Mouse (Mus musculus): ENCODE data around the gene Stambpl1. TPM values are rescaled to one million over a fixed set of nuclear protein-coding genes. Genes with fewer than 3 reads are reported as not detected.

The Stambpl1 gene
- polyA plus RNA-seq, 1 experiment: 5.0 TPM

DNA sequence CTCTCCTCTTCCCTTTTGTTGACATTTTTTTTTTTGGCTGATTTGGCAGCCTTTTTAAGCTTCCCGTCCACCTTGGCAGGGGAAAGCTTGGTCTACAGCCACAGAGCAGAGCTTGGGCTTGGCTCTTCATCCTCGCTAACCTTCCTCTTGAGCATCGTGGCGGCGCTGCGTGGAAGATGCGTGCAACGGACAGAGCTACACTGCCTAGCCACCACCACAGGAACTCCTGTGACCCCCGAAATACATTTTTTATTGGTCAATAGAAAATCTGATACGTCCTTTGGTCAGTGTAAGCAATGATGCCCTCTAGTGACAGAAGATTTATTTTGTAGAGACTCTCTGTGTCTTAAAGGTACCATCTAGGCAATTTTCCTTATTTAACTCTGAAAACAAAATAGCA lies 92.4 kb downstream of the Stambpl1 start:
- no peak for DNase-seq (ENCODE audit: low read depth)

DNA sequence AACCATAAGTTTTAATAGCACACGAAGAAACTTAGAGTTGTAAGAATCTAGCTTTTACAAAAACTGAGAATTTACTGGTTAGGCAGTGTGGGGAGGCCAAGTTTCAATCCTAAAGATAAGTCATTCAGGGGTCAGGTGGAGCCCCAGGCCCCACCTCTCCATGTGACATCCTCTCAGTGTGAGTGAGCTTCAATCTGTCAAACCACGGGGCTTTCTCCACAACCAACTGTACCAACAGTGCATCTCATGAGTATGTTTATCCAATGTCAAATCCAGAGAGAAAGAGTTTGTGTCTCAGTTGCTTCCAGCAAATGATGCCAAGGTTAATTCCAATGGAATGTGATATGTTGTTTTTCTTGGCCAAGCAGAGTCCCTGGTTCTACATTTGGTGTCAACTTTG lies 92.8 kb downstream of the Stambpl1 start:
- DNase-seq (ENCODE audit: low read depth): no peak

DNA sequence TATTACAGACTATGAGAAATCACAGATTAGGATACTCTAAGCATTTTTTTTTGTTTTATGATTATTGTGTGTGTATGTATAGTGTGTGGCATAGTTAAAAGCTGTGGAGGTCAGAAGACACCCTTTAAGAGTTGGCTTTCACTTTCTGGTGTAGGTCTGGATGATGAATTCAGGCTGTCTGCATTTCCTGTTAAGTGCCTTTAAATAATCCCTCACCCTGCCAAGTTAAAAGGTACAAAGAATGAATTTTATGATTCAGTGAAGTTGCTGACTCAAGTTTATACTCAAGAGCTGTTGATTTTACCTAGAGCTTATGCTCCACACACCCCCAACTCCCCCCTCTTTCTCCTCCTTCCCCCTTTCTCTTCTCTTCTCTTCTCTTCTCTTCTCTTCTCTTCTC lies 95.2 kb downstream of the Stambpl1 start:
- DNase-seq (ENCODE audit: low read depth): no peak

DNA sequence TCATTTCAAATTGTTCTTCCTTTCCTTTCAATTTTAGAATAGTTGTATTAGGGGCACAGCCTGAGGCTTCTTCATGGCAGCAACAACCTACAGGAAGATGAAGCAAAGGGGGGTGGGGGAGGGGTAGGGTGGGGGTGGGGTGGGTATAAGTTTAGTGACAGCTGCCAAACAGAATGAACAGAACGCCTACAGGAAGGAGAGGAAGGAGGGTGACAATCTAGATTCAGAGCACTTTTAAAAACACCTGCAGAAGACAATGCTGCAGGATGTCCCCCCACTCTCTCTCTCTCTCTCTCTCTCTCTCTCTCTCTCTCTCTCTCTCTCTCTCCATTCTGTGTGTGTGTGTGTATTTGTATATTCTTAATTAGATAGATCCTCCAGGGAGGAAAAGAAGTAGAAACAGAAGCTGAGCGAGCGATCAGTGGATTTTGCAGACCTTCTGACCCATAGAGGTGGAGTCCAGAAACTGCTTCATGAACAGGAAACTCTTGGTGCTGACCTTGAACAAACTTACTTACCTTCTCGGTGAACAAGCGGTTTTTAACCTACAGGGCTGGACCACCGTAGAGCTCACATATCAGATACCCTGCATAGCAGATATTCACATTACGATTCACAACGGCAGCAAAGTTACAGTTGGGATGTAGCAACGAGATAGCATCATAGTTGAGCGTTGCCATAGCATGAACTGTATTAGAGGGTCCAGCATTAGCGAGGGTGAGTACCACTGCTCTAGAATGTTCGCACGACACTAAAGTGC lies 95.8 kb downstream of the Stambpl1 start:
- no peak for DNase-seq (ENCODE audit: low read depth)

DNA sequence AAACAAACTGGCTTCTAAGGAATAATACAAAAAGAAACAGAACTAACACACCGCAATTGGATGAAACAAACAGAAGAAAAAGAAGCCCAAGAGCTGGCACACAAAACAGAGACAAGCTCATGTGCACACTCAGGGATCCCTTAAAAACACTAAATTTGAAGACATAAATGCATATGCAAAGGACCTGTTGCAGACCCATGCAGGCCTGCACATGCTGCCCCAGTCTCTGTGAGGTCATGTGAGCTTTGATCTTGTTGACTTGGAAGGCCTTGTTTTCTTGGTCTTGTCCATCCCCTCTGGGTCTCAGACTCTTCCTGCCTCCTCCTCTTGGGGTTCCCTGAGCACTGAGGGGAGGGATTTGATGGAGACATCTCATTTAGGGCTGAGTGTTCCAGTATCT lies 96.7 kb downstream of the Stambpl1 start:
- DNase-seq (ENCODE audit: low read depth): no peak

Other genes starting within 250 kb of the Stambpl1 start
- gene Lipf, start 231.0 kb upstream of the Stambpl1 start, polyA plus RNA-seq (2012; rRNA removed): 1.5 and 2.1 TPM in 2 replicates
- gene Lipk, start 183.9 kb upstream of the Stambpl1 start, polyA plus RNA-seq (2012; rRNA removed): 0.77 and 1.00 TPM in 2 replicates
- gene Lipn, start 124.9 kb upstream of the Stambpl1 start, polyA plus RNA-seq (2012; rRNA removed): not detected in 2 replicates
- gene Lipm, start 91.3 kb upstream of the Stambpl1 start, polyA plus RNA-seq (2012; rRNA removed): not detected in 2 replicates
- 2.5 and 2.8 TPM in 2 replicates for gene Ankrd22, start 26.2 kb upstream of the Stambpl1 start, polyA plus RNA-seq (2012; rRNA removed)
- gene Acta2, start 63.4 kb downstream of the Stambpl1 start, polyA plus RNA-seq (2012; rRNA removed): 1,153 and 1,418 TPM in 2 replicates
- gene Fas, start 98.4 kb downstream of the Stambpl1 start, polyA plus RNA-seq (2012; rRNA removed): 8.7 and 10.9 TPM in 2 replicates